Comparison of ENCODE assay signal across 8 mouse cellular contexts in genomic region chr9:107289211-107290076, GRCm38 (mm10). TPM values are rescaled to one million over a fixed set of nuclear protein-coding genes. Genes with fewer than 3 reads are reported as not detected.
A peak's percentile ranks its signal among the peaks of the same experiment; 100 is the strongest.
DNase-seq lines count a peak whose midpoint lies in the region; ATAC-seq and TF ChIP-seq lines count a peak whose summit lies in the region.

Mapkapk3 (minus strand) TSS chr9:107289877.

- H3K27me3 ChIP-seq in forebrain, embryonic 12.5 days: peaks cover 41% of the 10 kb centered on the region
- no peaks in the 10 kb centered on the region for H3K27me3 ChIP-seq in lung, postnatal 0 days (replicated peaks; ENCODE audit: insufficient read depth, low read length)

- in situ Hi-C loops in ES-E14 (cut with MboI; ENCODE audit: low sequenced_read_pairs in 2 of 2, unreplicated experiment in 2 of 2): loop anchor here in 1 of 2 experiments (10.0 kb wide), 1 partner anchor 385 kb away; no protein-coding TSS in a partner anchor

- peak; percentile 73 for DNase-seq in ES-E14 (ENCODE audit: low read depth, low spot score)
- DNase-seq in c-Kit-positive CD71-negative TER-119-negative erythroid progenitor cells, embryonic 14.5 days (ENCODE audit: low read depth): peak; percentile 88
- peak; percentile 92 to 94 for DNase-seq in heart, postnatal 10 days
- peak; percentile 89 to 94 for DNase-seq in kidney, postnatal 4 days
- peak; percentile 98 for DNase-seq in lung, postnatal 0 days (ENCODE audit: low spot score)
- peak; percentile 72 for DNase-seq in ovary, postnatal 14 days (ENCODE audit: low spot score)
- DNase-seq in thymus, postnatal 36 days: peak; percentile 88 to 89

- peak within 1 kb of the TSS; percentile 20 for H3K27ac ChIP-seq in ES-E14 (ENCODE audit: insufficient read depth, low read depth, low read length, poor library complexity, severe bottlenecking)
- H3K27ac ChIP-seq in forebrain, embryonic 12.5 days: no peak within 1 kb of the TSS
- H3K27ac ChIP-seq in lung, postnatal 0 days (ENCODE audit: low read length): peak within 1 kb of the TSS; percentile 92

- H3K4me2 ChIP-seq in forebrain, embryonic 12.5 days: peak within 1 kb of the TSS; percentile 83
- peak within 1 kb of the TSS; percentile 77 for H3K4me2 ChIP-seq in lung, postnatal 0 days (replicated peaks; ENCODE audit: low read depth, low read length)

- H3K36me3 ChIP-seq in ES-E14 (ENCODE audit: control insufficient read depth, insufficient read depth, low read length, poor library complexity, severe bottlenecking): peaks cover 7% of the 10 kb centered on the region; the same call in 1 of the 2 replicates
- no peaks in the 10 kb centered on the region for H3K36me3 ChIP-seq in forebrain, embryonic 12.5 days (replicated peaks)
- no peaks in the 10 kb centered on the region for H3K36me3 ChIP-seq in lung, postnatal 0 days (ENCODE audit: insufficient read depth, low read length)

- peak; percentile 77 for ATAC-seq in forebrain, embryonic 12.5 days (ENCODE audit: low FRiP score)
- ATAC-seq in lung, postnatal 0 days: peak; percentile 88

- TF ChIP-seq EP300 in lung, postnatal 0 days (IDR thresholded peaks at IDR 0.05): no peak

- TF ChIP-seq CTCF in lung, postnatal 0 days (IDR thresholded peaks at IDR 0.05): peak; percentile 59

- peaks cover 2 to 26% of the 10 kb centered on the region in 2 experiments; a peak in 3 of 4 replicates for H3K4me1 ChIP-seq in ES-E14 (ENCODE audit: control insufficient read depth in 2 of 2, insufficient read depth in 2 of 2, low read length in 2 of 2, poor library complexity in 1 of 2)
- peaks cover 16% of the 10 kb centered on the region for H3K4me1 ChIP-seq in forebrain, embryonic 12.5 days
- H3K4me1 ChIP-seq in lung, postnatal 0 days (ENCODE audit: insufficient read depth, low read depth, low read length): peaks cover 2% of the 10 kb centered on the region; the same call in 1 of the 2 replicates

- H3K9me3 ChIP-seq in ES-E14 (ENCODE audit: control insufficient read depth, insufficient read depth, low read depth, low read length): no peaks in the 10 kb centered on the region
- no peaks in the 10 kb centered on the region for H3K9me3 ChIP-seq in forebrain, embryonic 12.5 days
- H3K9me3 ChIP-seq in lung, postnatal 0 days (ENCODE audit: low read length): no peaks in the 10 kb centered on the region

- peak within 1 kb of the TSS; percentile 76 to 78 for H3K4me3 ChIP-seq in ES-E14 (ENCODE audit: insufficient read depth in 1 of 2, low read depth in 1 of 2, low read length in 2 of 2, poor library complexity in 1 of 2, severe bottlenecking in 1 of 2)
- peak within 1 kb of the TSS; percentile 46 for H3K4me3 ChIP-seq in forebrain, embryonic 12.5 days (replicated peaks)
- peak within 1 kb of the TSS; percentile 47 for H3K4me3 ChIP-seq in lung, postnatal 0 days (ENCODE audit: low read depth, low read length)

- intact Hi-C loops in heart, postnatal 10 days (cut with DNase I): loop anchor here (2.0 to 10.0 kb wide), 4 partner anchors 125 to 602 kb away; partner anchors contain the start of genes Dcaf1 and Tex264

- 3% methylated on average over 49 of the region's 49 CpGs for WGBS in forebrain, embryonic 12.5 days
- WGBS in lung, postnatal 0 days: 2% methylated on average over 44 of the region's 49 CpGs

- H3K9ac ChIP-seq in ES-E14 (ENCODE audit: insufficient read depth, low read depth, low read length, poor library complexity, severe bottlenecking): peak within 1 kb of the TSS; percentile 71
- H3K9ac ChIP-seq in forebrain, embryonic 12.5 days: peak within 1 kb of the TSS; percentile 55
- peak within 1 kb of the TSS; percentile 55; the same call in 1 of the 2 replicates for H3K9ac ChIP-seq in lung, postnatal 0 days (replicated peaks; ENCODE audit: low read depth)

TF ChIP-seq in ES-E14, 5 proteins besides CTCF, POLR2A, EP300 and RAD21:
- TF ChIP-seq ZC3H11A (IDR thresholded peaks at IDR 0.05; ENCODE audit: borderline replicate concordance, low read depth, low read length) (no peak), ZNF384 (IDR thresholded peaks at IDR 0.05; ENCODE audit: low read depth, low read length) (no peak), MAFK (IDR thresholded peaks at IDR 0.05; ENCODE audit: insufficient read depth, low read depth, low read length) (no peak), HCFC1 (IDR thresholded peaks at IDR 0.05; ENCODE audit: borderline replicate concordance, insufficient read depth, low read length) (no peak), CHD2 (IDR thresholded peaks at IDR 0.05; ENCODE audit: low read depth, low read length) (no peak)

RNA-seq across cellular contexts. Expression of gene Mapkapk3, which starts in this region (rescaled TPM):
- 25.7 and 49.1 TPM in 2 replicates for total RNA-seq in ES-E14 (2012; rRNA removed)
- 2.4 and 3.7 TPM in 2 replicates for polyA plus RNA-seq in forebrain, embryonic 12.5 days (2016; fragmentation: Nextera tagmentation; extraction: Ambion mirVana)
- 10 to 100 TPM; 22.1 to 23.3 TPM for total RNA-seq in heart, postnatal 10 days (2021)
- 22.9 and 24.6 TPM in 2 replicates for polyA plus RNA-seq in lung, postnatal 0 days (2015; fragmentation: Nextera tagmentation; extraction: Ambion mirVana)
